Mouse (Mus musculus) lung, adult 2 months (tissue): ENCODE data around the gene Tes3-ps.

Experiments used
- CTCF ChIP-seq: fragments of 200-500 bp; IDR thresholded peaks from 2 replicates; pipeline ENCODE4 v1.5.1; 2011; ENCODE audit warnings: mild to moderate bottlenecking, low read length, control low read depth; ENCODE audit not compliant: insufficient read depth
- POLR2A ChIP-seq: fragments of 200-500 bp; IDR thresholded peaks from 2 replicates; pipeline ENCODE4 v1.6.1; 2011; ENCODE audit warnings: low read depth, mild to moderate bottlenecking, control low read depth, low read length, borderline replicate concordance; ENCODE audit errors: extremely low read depth

- no peak for TF ChIP-seq POLR2A
- no peak for TF ChIP-seq CTCF
Measured at GRCm38 (mm10) chr13:49466393-49467075, 26.6 kb upstream of the Tes3-ps start.
